Mouse (Mus musculus) C2C12 (cell line): Measurements from ENCODE around the gene Tpbpa.

Experiments used
- CTCF ChIP-seq: IDR thresholded peaks from one replicate; pipeline ENCODE4 v1.5.1; 2011; ENCODE audit not compliant: control insufficient read depth, insufficient read depth, insufficient read length
- FOSL1 ChIP-seq: IDR thresholded peaks from one replicate; pipeline ENCODE4 v1.8.0; 2011; ENCODE audit warnings: mild to moderate bottlenecking, low read length; ENCODE audit not compliant: poor library complexity, insufficient read depth, severe bottlenecking
- MAX ChIP-seq: IDR thresholded peaks from one replicate; pipeline ENCODE4 v1.6.1; 2011; ENCODE audit warnings: mild to moderate bottlenecking, control low read depth
- USF1 ChIP-seq: IDR thresholded peaks from one replicate; pipeline ENCODE4 v1.6.1; 2011; ENCODE audit warnings: low read depth, mild to moderate bottlenecking, control low read depth, moderate library complexity

- no peak for TF ChIP-seq CTCF
- no peak for TF ChIP-seq MAX
- no peak for TF ChIP-seq USF1
- TF ChIP-seq FOSL1 = no peak
Measured at GRCm38 (mm10) chr13:60936500-60936901, 5.3 kb downstream of the Tpbpa start, which contains the start of the genes Gm49391 and Ctla2a.
